Mouse (Mus musculus): ENCODE measurements around the gene Ndufa3. TPM values are rescaled to one million over a fixed set of nuclear protein-coding genes. Genes with fewer than 3 reads are reported as not detected.

The Ndufa3 gene
- polyA plus RNA-seq, 1 experiment from 2014 or later: 405 TPM

DNA sequence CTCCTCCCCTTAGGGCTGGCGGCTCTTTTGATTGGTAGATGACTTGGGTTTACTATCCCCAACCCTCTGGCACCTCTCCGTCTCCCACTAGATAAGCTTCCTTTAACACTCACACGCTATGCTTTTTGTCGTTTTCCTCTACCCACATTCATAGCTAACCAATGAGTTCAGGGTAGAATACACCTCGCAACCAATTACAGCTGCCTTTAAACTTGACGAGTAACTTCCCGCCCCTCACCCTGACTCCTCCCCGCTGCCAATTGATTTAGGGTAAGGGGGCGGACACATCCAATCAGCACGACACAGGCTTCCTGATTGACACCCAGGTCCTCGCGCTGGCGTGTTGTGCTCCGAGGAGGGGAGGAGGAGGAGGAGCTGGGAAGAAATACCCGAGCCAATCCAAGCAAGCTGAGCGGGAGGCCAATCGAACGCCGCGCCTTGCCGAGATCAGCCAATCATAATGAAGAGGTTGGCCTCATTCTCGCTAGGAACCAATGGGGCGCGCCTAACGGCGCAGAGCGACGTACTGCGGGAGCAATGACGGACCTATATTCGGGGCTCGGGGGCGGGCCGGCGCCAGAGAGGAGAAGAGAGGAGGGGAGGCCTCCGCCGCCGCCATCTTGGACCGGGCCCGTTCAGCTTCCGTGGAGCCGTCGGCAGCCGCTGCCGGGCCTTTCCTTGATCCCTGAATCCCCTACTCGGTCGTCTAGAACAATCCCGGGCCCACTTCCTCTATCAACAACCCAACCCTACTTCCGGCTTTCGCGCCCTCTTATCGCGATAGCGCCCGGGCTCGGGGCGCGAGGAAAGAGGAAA lies 27.7 kb downstream of the Ndufa3 start, which contains the start of gene Cnot3:
Gene Cnot3, plus strand, starts transcription at position 597 of the 816 bp plus-strand sequence.
- Histone ChIP-seq H3K9ac (ENCODE audit: low read depth, low read length) (peak within 1 kb of the TSS; percentile 99), H3K36me3 (ENCODE audit: control insufficient read depth, insufficient read depth, low read length) (peaks cover 13% of the 10 kb centered on the region), H3K27ac (ENCODE audit: low read depth, low read length) (peak within 1 kb of the TSS; percentile 98), H3K4me2 (peak within 1 kb of the TSS; percentile 90), H3K4me3 (ENCODE audit: low read depth, low read length) (peak within 1 kb of the TSS; percentile 99), H3K9me3 (ENCODE audit: control insufficient read depth, low read length) (no peaks in the 10 kb centered on the region), H3K27me3 (replicated peaks; ENCODE audit: control insufficient read depth, insufficient read depth, low read length) (no peaks in the 10 kb centered on the region), H3K4me1 (replicated peaks; ENCODE audit: control insufficient read depth, insufficient read depth, low read length) (peaks cover 29% of the 10 kb centered on the region)
- under 1% methylated on average over 55 of the region's 58 CpGs for WGBS
- DNase-seq (ENCODE audit: low spot score) (peak; percentile 92), ATAC-seq (replicated peaks; ENCODE audit: low FRiP score) (peak; percentile 96)

GRCm38 (mm10) chr7:3645488-3646025 lies 28.4 kb downstream of the Ndufa3 start:
- H3K36me3 ChIP-seq (ENCODE audit: control insufficient read depth, insufficient read depth, low read length): peaks cover 10% of the 10 kb centered on the region; the same call in 1 of the 2 replicates
- peak overlapping the region; percentile 98 for H3K27ac ChIP-seq (ENCODE audit: low read depth, low read length)
- no peaks in the 10 kb centered on the region for H3K27me3 ChIP-seq (replicated peaks; ENCODE audit: control insufficient read depth, insufficient read depth, low read length)
- ATAC-seq (replicated peaks; ENCODE audit: low FRiP score): peak; percentile 1; the same call in 1 of the 2 replicates
- under 1% methylated on average over 53 of the region's 58 CpGs for WGBS
- no peak for DNase-seq (ENCODE audit: low spot score)
- peaks cover 29% of the 10 kb centered on the region for H3K4me1 ChIP-seq (replicated peaks; ENCODE audit: control insufficient read depth, insufficient read depth, low read length)
- H3K9ac ChIP-seq (ENCODE audit: low read depth, low read length): peak overlapping the region; percentile 99
- H3K4me2 ChIP-seq: peak overlapping the region; percentile 90
- no peaks in the 10 kb centered on the region for H3K9me3 ChIP-seq (ENCODE audit: control insufficient read depth, low read length)
- peak overlapping the region; percentile 99 for H3K4me3 ChIP-seq (ENCODE audit: low read depth, low read length)

- peak overlapping the region; percentile 99 for H3K9ac ChIP-seq (ENCODE audit: low read depth, low read length)
- DNase-seq (ENCODE audit: low spot score) (no peak), ATAC-seq (replicated peaks; ENCODE audit: low FRiP score) (no peak)
- peak overlapping the region; percentile 90 for H3K4me2 ChIP-seq
- peaks cover 29% of the 10 kb centered on the region for H3K4me1 ChIP-seq (replicated peaks; ENCODE audit: control insufficient read depth, insufficient read depth, low read length)
- H3K9me3 ChIP-seq (ENCODE audit: control insufficient read depth, low read length): no peaks in the 10 kb centered on the region
- peak overlapping the region; percentile 99 for H3K4me3 ChIP-seq (ENCODE audit: low read depth, low read length)
- peaks cover 12% of the 10 kb centered on the region for H3K36me3 ChIP-seq (ENCODE audit: control insufficient read depth, insufficient read depth, low read length)
- no peak overlapping the region for H3K27ac ChIP-seq (ENCODE audit: low read depth, low read length)
- H3K27me3 ChIP-seq (replicated peaks; ENCODE audit: control insufficient read depth, insufficient read depth, low read length): no peaks in the 10 kb centered on the region
- WGBS: 15% methylated on average over 9 of the region's 9 CpGs
Measured at GRCm38 (mm10) chr7:3646188-3646587, 29.0 kb downstream of the Ndufa3 start.

GRCm38 (mm10) chr7:3646641-3647040 lies 29.5 kb downstream of the Ndufa3 start:
- Histone ChIP-seq H3K9ac (ENCODE audit: low read depth, low read length) (peak overlapping the region; percentile 99), H3K4me1 (replicated peaks; ENCODE audit: control insufficient read depth, insufficient read depth, low read length) (peaks cover 29% of the 10 kb centered on the region), H3K27ac (ENCODE audit: low read depth, low read length) (no peak overlapping the region), H3K27me3 (replicated peaks; ENCODE audit: control insufficient read depth, insufficient read depth, low read length) (no peaks in the 10 kb centered on the region), H3K4me2 (peak overlapping the region; percentile 90), H3K4me3 (ENCODE audit: low read depth, low read length) (peak overlapping the region; percentile 99), H3K9me3 (ENCODE audit: control insufficient read depth, low read length) (no peaks in the 10 kb centered on the region), H3K36me3 (ENCODE audit: control insufficient read depth, insufficient read depth, low read length) (peaks cover 13% of the 10 kb centered on the region)
- ATAC-seq (replicated peaks; ENCODE audit: low FRiP score) (no peak), DNase-seq (ENCODE audit: low spot score) (no peak)
- WGBS: 64% methylated on average over 4 of the region's 4 CpGs

DNA sequence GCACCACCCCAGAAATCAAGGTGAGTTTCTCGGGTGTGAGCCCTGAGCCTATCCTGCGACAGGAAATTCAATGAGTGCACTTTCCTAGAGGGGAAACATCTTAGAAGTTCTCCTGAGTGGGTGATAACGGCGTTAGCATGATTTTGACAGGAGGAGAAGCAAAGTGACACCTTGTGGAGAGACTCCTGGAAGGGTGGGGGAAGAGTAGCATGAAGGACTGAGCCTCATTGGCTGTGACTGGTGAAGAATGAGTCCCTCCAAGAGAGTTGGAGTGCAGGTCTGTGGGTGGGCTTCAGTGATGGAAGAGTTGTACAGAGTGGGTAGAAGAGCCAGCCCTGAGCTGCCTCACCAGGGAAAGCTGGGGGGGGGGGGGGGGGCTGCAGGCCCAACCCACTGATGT lies 39.8 kb downstream of the Ndufa3 start:
- WGBS: 83% methylated on average over 4 of the region's 4 CpGs
- no peak for DNase-seq (ENCODE audit: low spot score)

GRCm38 (mm10) chr7:3658578-3658977 lies 41.4 kb downstream of the Ndufa3 start:
- no peaks in the 10 kb centered on the region for H3K9me3 ChIP-seq (ENCODE audit: control insufficient read depth, low read length)
- ATAC-seq (replicated peaks; ENCODE audit: low FRiP score): no peak
- 93% methylated on average over 14 of the region's 14 CpGs for WGBS

More for the DNA sequence above, 39.8 kb downstream of the Ndufa3 start:
- no peak overlapping the region for H3K4me3 ChIP-seq (ENCODE audit: low read depth, low read length)
- no peak overlapping the region for H3K27ac ChIP-seq (ENCODE audit: low read depth, low read length)
- no peaks in the 10 kb centered on the region for H3K4me1 ChIP-seq (replicated peaks; ENCODE audit: control insufficient read depth, insufficient read depth, low read length)
- no peaks in the 10 kb centered on the region for H3K9me3 ChIP-seq (ENCODE audit: control insufficient read depth, low read length)
- ATAC-seq (replicated peaks; ENCODE audit: low FRiP score): no peak
- no peak overlapping the region for H3K9ac ChIP-seq (ENCODE audit: low read depth, low read length)
- peaks cover 91% of the 10 kb centered on the region for H3K36me3 ChIP-seq (ENCODE audit: control insufficient read depth, insufficient read depth, low read length)
- H3K4me2 ChIP-seq: no peak overlapping the region
- H3K27me3 ChIP-seq (replicated peaks; ENCODE audit: control insufficient read depth, insufficient read depth, low read length): no peaks in the 10 kb centered on the region

DNA sequence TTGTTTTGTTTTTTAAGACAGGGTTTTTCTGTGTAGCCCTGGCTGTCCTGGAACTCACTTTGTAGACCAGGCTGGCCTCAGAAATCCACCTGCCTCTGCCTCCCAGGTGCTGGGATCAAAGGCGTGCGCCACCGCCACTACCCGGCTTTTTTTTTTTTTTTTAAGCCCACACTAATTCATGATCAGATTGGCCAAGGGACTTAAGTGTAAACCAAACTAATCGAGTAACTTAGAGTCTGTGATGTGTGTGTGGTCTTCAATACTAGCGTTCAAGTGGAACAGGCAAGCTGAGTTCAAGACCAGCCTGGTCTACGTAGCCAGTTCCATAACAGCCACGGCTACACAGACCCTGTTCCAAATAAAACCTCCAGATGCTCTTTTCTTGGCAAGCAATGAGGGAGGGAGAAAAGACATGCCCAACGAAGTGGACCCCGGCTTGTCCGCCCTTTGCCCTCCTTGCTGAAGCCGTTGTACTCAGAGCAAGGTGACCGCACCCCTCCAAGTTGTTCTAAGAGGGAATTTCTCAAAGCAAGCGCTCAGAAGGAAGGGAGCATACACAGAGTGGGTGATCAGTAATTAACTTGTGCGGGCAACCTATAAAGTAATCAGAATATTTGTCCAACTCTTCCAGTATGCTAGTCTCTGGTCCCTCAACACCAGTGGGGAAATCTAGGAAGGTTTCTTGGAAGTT lies 47.5 kb downstream of the Ndufa3 start:
- Histone ChIP-seq H3K4me1 (replicated peaks; ENCODE audit: control insufficient read depth, insufficient read depth, low read length) (peaks cover 14% of the 10 kb centered on the region), H3K9me3 (ENCODE audit: control insufficient read depth, low read length) (no peaks in the 10 kb centered on the region), H3K4me3 (ENCODE audit: low read depth, low read length) (peak overlapping the region; percentile 71), H3K4me2 (peak overlapping the region; percentile 92), H3K9ac (ENCODE audit: low read depth, low read length) (peak overlapping the region; percentile 82), H3K27me3 (replicated peaks; ENCODE audit: control insufficient read depth, insufficient read depth, low read length) (no peaks in the 10 kb centered on the region), H3K27ac (ENCODE audit: low read depth, low read length) (peak overlapping the region; percentile 79), H3K36me3 (ENCODE audit: control insufficient read depth, insufficient read depth, low read length) (peaks cover 27% of the 10 kb centered on the region)
- WGBS: 28% methylated on average over 15 of the region's 15 CpGs
- ATAC-seq (replicated peaks; ENCODE audit: low FRiP score): peak; percentile 50
- peak; percentile 49 for DNase-seq (ENCODE audit: low spot score)

More at GRCm38 (mm10) chr7:3658578-3658977, 41.4 kb downstream of the Ndufa3 start:
- Histone ChIP-seq H3K4me2 (no peak overlapping the region), H3K27me3 (replicated peaks; ENCODE audit: control insufficient read depth, insufficient read depth, low read length) (no peaks in the 10 kb centered on the region), H3K27ac (ENCODE audit: low read depth, low read length) (no peak overlapping the region), H3K9ac (ENCODE audit: low read depth, low read length) (no peak overlapping the region), H3K4me3 (ENCODE audit: low read depth, low read length) (no peak overlapping the region), H3K4me1 (replicated peaks; ENCODE audit: control insufficient read depth, insufficient read depth, low read length) (peaks cover under 1% of the 10 kb centered on the region; the same call in 1 of the 2 replicates), H3K36me3 (ENCODE audit: control insufficient read depth, insufficient read depth, low read length) (peaks cover 84% of the 10 kb centered on the region)
- DNase-seq (ENCODE audit: low spot score): no peak

DNA sequence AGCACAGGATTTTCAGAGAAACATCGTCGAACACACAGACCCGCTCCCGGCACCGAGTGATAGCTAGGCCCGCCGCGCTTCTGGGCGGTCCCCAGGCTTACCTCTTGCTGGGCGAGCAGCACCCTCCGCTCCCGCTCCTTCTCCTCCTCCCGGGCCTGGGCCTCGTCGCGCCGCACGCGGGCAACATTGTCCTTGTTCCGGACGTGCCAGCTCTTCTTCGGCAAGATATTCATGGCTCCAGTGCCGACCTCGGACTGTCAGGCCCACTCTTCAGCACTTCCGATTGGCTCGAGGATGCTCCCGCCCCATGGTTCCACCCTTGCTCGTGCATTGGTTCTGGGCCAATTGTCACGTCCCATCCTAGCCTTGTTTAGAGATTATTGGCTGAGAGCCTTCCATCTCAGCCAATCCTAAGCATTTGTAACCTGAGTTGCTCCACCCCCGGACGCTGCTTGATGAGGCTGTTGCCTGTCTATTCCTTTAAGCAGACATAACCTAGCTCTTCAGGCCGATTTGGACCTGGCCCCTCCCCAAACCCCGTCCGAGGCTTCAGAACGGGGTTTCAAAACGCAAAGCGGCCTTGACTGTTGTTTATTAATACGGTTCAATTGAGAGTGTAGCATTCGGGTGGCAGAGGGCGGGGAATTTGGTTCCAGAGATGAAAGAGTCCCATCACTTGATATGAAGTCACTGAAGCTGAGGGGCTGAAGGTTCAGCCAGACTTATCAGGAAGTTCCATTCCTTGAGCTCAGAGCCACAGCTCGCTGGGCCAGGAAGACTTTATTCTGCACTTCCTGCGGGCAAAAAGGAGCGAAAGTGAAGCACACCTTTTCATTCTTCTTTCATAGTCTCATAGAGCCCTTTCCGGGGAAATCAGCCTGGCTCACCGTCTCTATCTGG lies 48.3 kb downstream of the Ndufa3 start, which contains the start of gene Leng1:
Gene Leng1, minus strand, starts transcription at position 626 of the 900 bp plus-strand sequence.
- Histone ChIP-seq H3K27ac (ENCODE audit: low read depth, low read length) (peak within 1 kb of the TSS; percentile 93), H3K9ac (ENCODE audit: low read depth, low read length) (peak within 1 kb of the TSS; percentile 82), H3K4me3 (ENCODE audit: low read depth, low read length) (peak within 1 kb of the TSS; percentile 71), H3K4me2 (peak within 1 kb of the TSS; percentile 92), H3K4me1 (replicated peaks; ENCODE audit: control insufficient read depth, insufficient read depth, low read length) (peaks cover 14% of the 10 kb centered on the region), H3K27me3 (replicated peaks; ENCODE audit: control insufficient read depth, insufficient read depth, low read length) (no peaks in the 10 kb centered on the region), H3K9me3 (ENCODE audit: control insufficient read depth, low read length) (no peaks in the 10 kb centered on the region), H3K36me3 (ENCODE audit: control insufficient read depth, insufficient read depth, low read length) (peaks cover 19% of the 10 kb centered on the region)
- DNase-seq (ENCODE audit: low spot score): peak; percentile 84
- ATAC-seq (replicated peaks; ENCODE audit: low FRiP score): peak; percentile 96
- WGBS: 3% methylated on average over 45 of the region's 45 CpGs

Data from liver, embryonic 11.5 days (tissue).